Mouse (Mus musculus): ENCODE results near the gene Gpc1. TPM values are rescaled to one million over a fixed set of nuclear protein-coding genes. Genes with fewer than 3 reads are reported as not detected.

The Gpc1 gene
- polyA plus RNA-seq, 1 experiment = 11.1 TPM

DNA sequence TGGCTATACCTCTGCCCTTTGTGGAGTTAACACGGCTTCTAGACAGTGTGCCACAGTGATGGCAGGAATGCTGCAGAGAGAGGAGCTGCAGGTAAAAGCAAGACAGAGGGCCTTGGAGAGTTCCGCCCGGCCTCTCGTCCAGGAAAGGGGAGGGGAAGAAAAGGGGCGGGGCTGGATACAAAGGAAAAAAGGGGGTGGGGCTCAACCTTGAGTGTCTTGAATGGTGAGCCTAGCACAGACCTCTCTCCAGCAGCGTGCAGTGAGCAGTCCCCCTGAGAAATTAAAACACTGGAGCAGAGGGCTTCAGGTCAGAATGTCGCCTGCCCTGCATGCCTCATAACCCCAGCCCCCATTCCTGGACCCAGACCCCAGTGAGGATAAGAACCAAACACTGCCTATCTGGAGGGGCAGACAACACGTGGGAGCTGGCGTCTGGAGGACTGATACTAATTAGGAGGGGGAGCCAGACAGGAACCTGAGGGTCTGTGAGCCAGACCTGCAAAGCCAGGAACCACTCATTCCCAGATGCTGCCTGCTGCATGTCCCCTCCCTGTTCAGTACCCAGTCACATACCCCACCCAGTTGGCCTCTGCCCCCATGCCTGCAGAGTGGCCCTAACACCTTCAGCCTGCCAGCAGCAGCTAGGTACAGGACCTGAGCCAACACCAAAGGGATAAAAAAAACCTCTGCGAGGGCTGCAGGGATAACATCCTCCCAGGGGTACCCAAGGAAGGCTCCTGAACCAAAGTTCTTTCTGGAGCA, 40.2 kb upstream of the Gpc1 start:
- Histone ChIP-seq H3K4me3 (ENCODE audit: extremely low read depth, insufficient read depth, insufficient read length) (no peak overlapping the region), H3K4me1 (ENCODE audit: control insufficient read depth, insufficient read depth, insufficient read length) (no peaks in the 10 kb centered on the region), H3K27me3 (ENCODE audit: control insufficient read depth, insufficient read depth, low read length) (no peaks in the 10 kb centered on the region), H3K27ac (ENCODE audit: insufficient read depth, low read length) (no peak overlapping the region), H3K36me3 (ENCODE audit: control insufficient read depth, insufficient read depth, low read length) (no peaks in the 10 kb centered on the region)
- WGBS = 18% methylated on average over 10 of the region's 10 CpGs
- TF ChIP-seq CTCF (IDR thresholded peaks at IDR 0.05; ENCODE audit: extremely low read depth, insufficient read depth, insufficient read length, insufficient replicate concordance) (no peak), POLR2A (IDR thresholded peaks at IDR 0.05; ENCODE audit: low read depth, low read length) (no peak)
- DNase-seq (ENCODE audit: low read depth in 1 of 2, low spot score in 2 of 2) = no peak

DNA sequence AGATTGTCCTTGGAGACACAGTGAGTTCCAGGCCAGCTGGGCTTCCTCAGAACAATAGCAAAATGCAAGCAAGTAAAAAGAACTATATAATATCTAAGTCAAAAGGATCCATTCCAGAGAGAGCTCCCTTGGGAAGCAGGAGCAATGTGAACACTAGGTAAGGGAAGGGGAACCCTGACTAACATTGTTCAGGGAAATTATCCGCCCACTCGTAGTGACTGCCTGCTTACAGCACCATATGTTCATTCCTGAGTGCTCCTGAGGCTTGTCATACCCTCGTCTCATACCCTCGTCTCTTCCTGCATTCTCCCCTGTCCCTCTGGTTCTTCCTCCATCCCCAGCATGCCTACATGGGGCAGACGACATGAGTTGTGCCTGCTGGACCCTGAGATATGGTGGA, 37.7 kb upstream of the Gpc1 start:
- Histone ChIP-seq H3K36me3 (ENCODE audit: control insufficient read depth, insufficient read depth, low read length) (no peaks in the 10 kb centered on the region), H3K4me3 (ENCODE audit: extremely low read depth, insufficient read depth, insufficient read length) (no peak overlapping the region), H3K27ac (ENCODE audit: insufficient read depth, low read length) (no peak overlapping the region), H3K4me1 (ENCODE audit: control insufficient read depth, insufficient read depth, insufficient read length) (no peaks in the 10 kb centered on the region), H3K27me3 (ENCODE audit: control insufficient read depth, insufficient read depth, low read length) (no peaks in the 10 kb centered on the region)
- TF ChIP-seq CTCF (IDR thresholded peaks at IDR 0.05; ENCODE audit: extremely low read depth, insufficient read depth, insufficient read length, insufficient replicate concordance) = no peak
- no peak for TF ChIP-seq POLR2A (IDR thresholded peaks at IDR 0.05; ENCODE audit: low read depth, low read length)
- DNase-seq (ENCODE audit: low read depth in 1 of 2, low spot score in 2 of 2) = no peak
- WGBS = 75% methylated on average over 5 of the region's 5 CpGs

DNA sequence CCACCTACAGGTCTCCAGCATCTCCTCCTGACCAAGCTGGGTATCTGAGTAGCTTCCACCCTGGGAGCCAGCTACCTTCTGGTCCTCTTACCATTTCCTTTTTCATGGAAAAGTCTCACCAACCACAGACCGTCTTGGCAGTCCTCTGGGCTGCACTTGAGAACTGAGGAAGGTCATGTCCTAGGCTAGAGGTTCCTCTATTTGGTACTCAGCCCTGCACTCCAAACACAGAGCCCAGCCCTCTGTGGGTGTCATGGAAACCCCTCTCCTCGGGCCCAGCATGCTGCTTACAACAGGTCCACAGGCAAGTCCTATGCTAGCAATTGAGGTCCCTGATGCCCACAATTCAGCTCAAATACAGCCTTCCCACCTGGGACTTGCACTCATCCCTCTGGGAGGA, 33.0 kb upstream of the Gpc1 start:
- H3K27me3 ChIP-seq (ENCODE audit: control insufficient read depth, insufficient read depth, low read length) = no peaks in the 10 kb centered on the region
- H3K36me3 ChIP-seq (ENCODE audit: control insufficient read depth, insufficient read depth, low read length) = no peaks in the 10 kb centered on the region
- no peaks in the 10 kb centered on the region for H3K4me1 ChIP-seq (ENCODE audit: control insufficient read depth, insufficient read depth, insufficient read length)
- 34% methylated on average over 2 of the region's 2 CpGs for WGBS
- DNase-seq (ENCODE audit: low read depth in 1 of 2, low spot score in 2 of 2) = no peak
- no peak overlapping the region for H3K4me3 ChIP-seq (ENCODE audit: extremely low read depth, insufficient read depth, insufficient read length)
- TF ChIP-seq POLR2A (IDR thresholded peaks at IDR 0.05; ENCODE audit: low read depth, low read length) (no peak), CTCF (IDR thresholded peaks at IDR 0.05; ENCODE audit: extremely low read depth, insufficient read depth, insufficient read length, insufficient replicate concordance) (no peak)
- H3K27ac ChIP-seq (ENCODE audit: insufficient read depth, low read length) = no peak overlapping the region

- Histone ChIP-seq H3K36me3 (ENCODE audit: control insufficient read depth, insufficient read depth, low read length) (no peaks in the 10 kb centered on the region), H3K4me1 (ENCODE audit: control insufficient read depth, insufficient read depth, insufficient read length) (no peaks in the 10 kb centered on the region; the same call in 1 of the 2 replicates), H3K27ac (ENCODE audit: insufficient read depth, low read length) (no peak overlapping the region), H3K4me3 (ENCODE audit: extremely low read depth, insufficient read depth, insufficient read length) (no peak overlapping the region), H3K27me3 (ENCODE audit: control insufficient read depth, insufficient read depth, low read length) (no peaks in the 10 kb centered on the region)
- 66% methylated on average over 5 of the region's 5 CpGs for whole genome bisulfite sequencing
- no peak for TF ChIP-seq POLR2A (IDR thresholded peaks at IDR 0.05; ENCODE audit: low read depth, low read length)
- TF ChIP-seq CTCF (IDR thresholded peaks at IDR 0.05; ENCODE audit: extremely low read depth, insufficient read depth, insufficient read length, insufficient replicate concordance) = no peak
- DNase-seq (ENCODE audit: low read depth in 1 of 2, low spot score in 2 of 2) = no peak
Measured at GRCm38 (mm10) chr1:92799653-92800052, 31.8 kb upstream of the Gpc1 start.

DNA sequence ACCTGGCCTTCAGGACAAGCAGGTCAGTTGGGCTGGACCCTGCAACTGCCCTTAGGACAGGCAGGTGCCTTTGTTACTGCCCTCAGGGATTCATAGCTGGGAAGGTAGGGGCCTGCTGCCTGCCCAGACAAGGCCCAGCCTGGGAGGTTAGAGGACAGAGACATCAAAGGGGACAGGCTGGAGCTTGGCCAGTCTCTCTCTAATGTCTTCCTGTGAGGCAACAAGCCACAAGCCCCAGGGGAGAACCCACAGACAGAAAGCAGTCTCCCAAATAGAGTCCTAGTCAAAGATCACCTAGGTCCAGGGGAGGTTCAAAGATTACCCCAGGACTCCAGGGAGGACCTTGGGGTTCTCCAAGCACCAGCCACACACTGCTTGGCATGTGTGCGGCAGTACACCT, 29.1 kb upstream of the Gpc1 start:
- 74% methylated on average over 1 of the region's 1 CpGs for WGBS

GRCm38 (mm10) chr1:92803376-92803775, 28.1 kb upstream of the Gpc1 start:
- H3K4me1 ChIP-seq (ENCODE audit: control insufficient read depth, insufficient read depth, insufficient read length) = no peaks in the 10 kb centered on the region; the same call in 1 of the 2 replicates
- H3K27ac ChIP-seq (ENCODE audit: insufficient read depth, low read length) = no peak overlapping the region
- TF ChIP-seq POLR2A (IDR thresholded peaks at IDR 0.05; ENCODE audit: low read depth, low read length) = no peak
- no peak for TF ChIP-seq CTCF (IDR thresholded peaks at IDR 0.05; ENCODE audit: extremely low read depth, insufficient read depth, insufficient read length, insufficient replicate concordance)
- WGBS = 53% methylated on average over 4 of the region's 4 CpGs
- no peaks in the 10 kb centered on the region for H3K36me3 ChIP-seq (ENCODE audit: control insufficient read depth, insufficient read depth, low read length)
- no peak for DNase-seq (ENCODE audit: low read depth in 1 of 2, low spot score in 2 of 2)
- H3K27me3 ChIP-seq (ENCODE audit: control insufficient read depth, insufficient read depth, low read length) = no peaks in the 10 kb centered on the region
- no peak overlapping the region for H3K4me3 ChIP-seq (ENCODE audit: extremely low read depth, insufficient read depth, insufficient read length)

More for the DNA sequence above, 29.1 kb upstream of the Gpc1 start:
- DNase-seq (ENCODE audit: low read depth in 1 of 2, low spot score in 2 of 2) = no peak
- H3K27ac ChIP-seq (ENCODE audit: insufficient read depth, low read length) = no peak overlapping the region
- TF ChIP-seq CTCF (IDR thresholded peaks at IDR 0.05; ENCODE audit: extremely low read depth, insufficient read depth, insufficient read length, insufficient replicate concordance) = no peak
- no peak for TF ChIP-seq POLR2A (IDR thresholded peaks at IDR 0.05; ENCODE audit: low read depth, low read length)
- H3K4me1 ChIP-seq (ENCODE audit: control insufficient read depth, insufficient read depth, insufficient read length) = no peaks in the 10 kb centered on the region; the same call in 1 of the 2 replicates
- no peaks in the 10 kb centered on the region for H3K27me3 ChIP-seq (ENCODE audit: control insufficient read depth, insufficient read depth, low read length)
- H3K4me3 ChIP-seq (ENCODE audit: extremely low read depth, insufficient read depth, insufficient read length) = no peak overlapping the region
- H3K36me3 ChIP-seq (ENCODE audit: control insufficient read depth, insufficient read depth, low read length) = no peaks in the 10 kb centered on the region

GRCm38 (mm10) chr1:92805181-92805580, 26.3 kb upstream of the Gpc1 start:
- Histone ChIP-seq H3K4me3 (ENCODE audit: extremely low read depth, insufficient read depth, insufficient read length) (no peak overlapping the region), H3K36me3 (ENCODE audit: control insufficient read depth, insufficient read depth, low read length) (no peaks in the 10 kb centered on the region), H3K4me1 (ENCODE audit: control insufficient read depth, insufficient read depth, insufficient read length) (no peaks in the 10 kb centered on the region; the same call in 1 of the 2 replicates), H3K27me3 (ENCODE audit: control insufficient read depth, insufficient read depth, low read length) (no peaks in the 10 kb centered on the region), H3K27ac (ENCODE audit: insufficient read depth, low read length) (no peak overlapping the region)
- 72% methylated on average over 5 of the region's 5 CpGs for WGBS
- TF ChIP-seq CTCF (IDR thresholded peaks at IDR 0.05; ENCODE audit: extremely low read depth, insufficient read depth, insufficient read length, insufficient replicate concordance) (no peak), POLR2A (IDR thresholded peaks at IDR 0.05; ENCODE audit: low read depth, low read length) (no peak)
- DNase-seq (ENCODE audit: low read depth in 1 of 2, low spot score in 2 of 2) = no peak

Data from spleen, adult 2 months (tissue).